Mouse (Mus musculus) regulatory T cell (primary cell): ENCODE results near the gene Kazn.

ENCODE experiments used
- in situ Hi-C: fragments of 300-600 bp; cut with MboI, MseI; formaldehyde crosslinking; loops from one replicate; pipeline ENCODE4 v1.15.1; 2025; ENCODE audit warnings: high pct_unique_total_duplicates

Kazn gene

DNA sequence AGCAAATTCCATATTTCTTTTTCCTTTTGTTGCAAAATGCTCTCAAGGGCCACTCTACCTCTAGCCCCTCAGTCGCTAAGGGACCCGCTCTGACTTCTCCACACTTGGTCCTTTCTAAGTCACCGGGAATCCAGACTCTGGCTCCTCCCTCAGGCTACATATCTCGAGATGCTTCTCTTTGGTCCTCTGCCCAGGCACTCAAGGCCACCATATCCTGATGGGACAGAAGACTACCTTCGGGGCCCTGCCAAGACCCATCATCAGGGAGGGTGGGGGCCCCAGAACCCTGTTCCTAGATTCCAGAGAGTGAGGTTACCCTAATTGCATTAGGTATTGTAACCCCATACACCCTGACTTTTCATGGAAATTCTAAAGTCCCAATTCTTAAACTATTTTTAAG lies 73.8 kb downstream of the Kazn start:
- in situ Hi-C loops, result no loop called here

DNA sequence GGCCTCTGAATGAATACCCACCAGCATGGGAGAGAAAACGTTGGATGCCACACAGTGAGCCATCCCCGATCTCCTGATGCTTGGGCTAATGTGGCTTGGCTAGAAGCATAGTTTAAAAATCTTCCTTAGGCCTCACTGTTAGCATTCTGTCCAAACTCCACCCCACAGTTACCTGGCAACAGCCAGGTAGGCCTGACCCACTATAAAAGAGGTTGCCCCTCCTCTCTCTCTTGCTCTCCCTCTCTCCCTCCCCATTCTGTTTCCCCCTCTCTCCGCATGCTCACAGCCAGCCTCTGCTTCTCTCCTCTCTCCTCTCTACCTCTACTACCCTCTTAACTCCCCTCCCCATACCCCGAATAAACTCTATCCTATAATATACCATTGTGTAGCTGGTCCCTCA lies 74.8 kb downstream of the Kazn start:
- in situ Hi-C loops, result no loop called here

DNA sequence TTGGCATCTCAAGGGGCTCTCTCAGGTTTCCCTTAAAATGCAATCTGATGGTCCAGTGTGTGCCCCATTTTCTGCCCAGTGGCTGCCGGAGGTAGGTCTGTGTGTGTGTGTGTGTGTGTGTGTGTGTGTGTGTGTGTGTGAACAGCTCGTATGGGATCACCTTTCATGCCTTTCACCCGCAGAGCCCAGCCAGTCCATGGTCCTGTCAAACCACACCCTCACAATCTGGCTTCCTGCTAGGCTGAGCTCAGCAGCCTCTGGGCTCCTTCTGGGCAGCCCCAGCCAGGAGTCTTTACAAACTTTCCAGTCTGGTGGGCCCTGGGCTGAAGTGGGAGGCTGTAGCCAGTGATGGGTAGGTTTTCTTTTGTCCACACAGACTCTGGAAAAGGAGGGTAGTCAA lies 75.3 kb downstream of the Kazn start:
- in situ Hi-C loops, result no loop called here

DNA sequence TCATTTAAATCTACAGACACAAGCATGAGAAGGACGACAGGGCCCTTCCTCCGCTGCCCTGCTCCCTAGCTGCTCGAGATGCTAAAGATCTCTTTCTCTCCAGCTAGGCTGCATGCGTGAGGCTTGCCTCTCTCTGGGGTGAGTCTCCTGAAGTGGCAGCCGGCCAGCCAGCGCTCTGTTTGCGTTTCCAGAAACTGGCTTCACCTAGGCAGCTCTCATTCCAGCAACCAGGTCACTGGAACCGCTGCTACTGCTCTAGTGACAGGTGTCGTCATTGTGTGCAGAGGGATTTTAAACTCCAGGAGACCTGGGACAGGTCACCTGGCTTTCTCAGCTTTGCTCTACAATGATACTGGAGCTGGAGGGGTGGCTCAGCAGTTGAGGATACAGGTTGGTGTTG lies 76.5 kb downstream of the Kazn start:
- in situ Hi-C loops, result no loop called here

DNA sequence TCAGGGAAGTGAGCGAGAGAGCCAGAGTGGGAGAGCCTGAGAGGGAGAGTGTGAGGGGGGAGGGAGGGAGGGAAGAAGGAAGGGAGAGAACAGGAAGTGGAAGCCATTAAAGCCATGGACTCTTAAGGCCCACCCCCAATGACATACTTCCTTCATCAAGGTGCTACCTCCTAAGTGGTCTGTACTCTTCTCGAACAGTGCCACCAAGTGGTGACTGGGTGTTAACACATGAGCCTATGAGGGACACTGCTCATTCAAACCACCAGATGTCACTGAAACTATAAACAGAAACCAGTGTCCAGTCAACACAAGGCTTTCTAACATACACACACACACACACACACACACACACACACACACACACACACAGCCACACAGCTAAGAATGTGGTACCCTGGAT lies 77.1 kb downstream of the Kazn start:
- in situ Hi-C loops, result no loop called here

DNA sequence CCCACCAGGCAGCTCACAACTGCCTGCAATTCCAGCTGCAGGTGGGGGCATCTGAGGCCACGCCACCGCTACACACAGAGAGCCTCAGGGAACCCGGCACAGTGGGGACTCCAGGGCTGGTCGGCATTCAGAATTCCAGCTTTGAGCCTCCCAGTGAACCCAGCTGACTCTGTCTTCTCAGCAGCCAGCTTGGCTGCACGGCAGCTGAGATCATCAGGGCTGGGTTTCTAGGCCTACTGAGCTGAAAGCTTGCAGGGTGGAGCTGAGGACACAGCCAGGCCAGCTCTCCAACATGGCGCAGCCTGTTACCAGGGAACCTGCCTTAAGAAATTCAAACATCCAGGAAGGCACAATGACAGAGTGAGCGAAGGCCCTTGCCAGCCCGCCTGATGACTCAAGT lies 79.2 kb downstream of the Kazn start:
- in situ Hi-C loops, result no loop called here

DNA sequence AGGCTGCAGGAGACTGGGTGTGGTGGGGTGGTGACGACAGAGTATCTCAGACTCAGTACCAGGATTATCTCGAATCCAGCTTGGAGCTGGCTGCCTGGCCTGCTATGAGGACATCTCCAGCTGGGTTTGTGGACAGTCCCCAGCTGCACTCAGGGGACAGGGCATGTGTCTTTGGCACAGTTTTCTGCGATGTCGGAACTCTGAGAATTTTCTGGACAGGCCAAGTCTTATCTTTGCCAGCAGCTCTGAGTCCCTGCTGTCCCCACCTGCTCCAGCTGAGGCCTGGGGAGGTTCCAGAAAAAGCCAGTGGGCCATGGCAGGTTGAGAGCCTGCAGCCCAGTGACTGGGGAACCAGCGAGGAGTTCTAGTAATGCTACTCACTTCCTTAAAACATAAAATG lies 82.7 kb downstream of the Kazn start:
- in situ Hi-C loops, result loop anchor here (5.0 kb wide), 2 partner anchors 101 to 861 kb away; no protein-coding TSS in a partner anchor

DNA sequence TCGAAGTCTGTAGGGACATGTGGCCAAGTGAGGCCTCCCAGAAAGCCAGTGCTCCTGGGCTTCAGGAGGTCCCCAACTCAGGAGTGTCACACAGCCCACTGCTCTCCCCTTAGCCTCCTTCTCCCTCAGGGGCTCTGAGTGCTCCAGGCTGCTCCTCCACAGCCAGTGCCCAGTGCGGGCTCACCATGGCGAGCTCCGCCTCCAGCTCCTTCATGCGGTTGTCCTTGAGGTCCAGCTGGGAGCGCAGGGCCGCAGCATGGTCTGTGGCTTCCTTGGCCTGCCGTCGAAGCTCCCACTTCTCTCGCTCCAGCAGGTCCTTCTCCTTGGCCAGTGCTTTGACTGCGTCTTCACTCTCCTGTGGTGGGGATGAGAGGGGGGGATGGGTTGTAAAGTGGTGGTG lies 85.0 kb downstream of the Kazn start:
- in situ Hi-C loops, result no loop called here

DNA sequence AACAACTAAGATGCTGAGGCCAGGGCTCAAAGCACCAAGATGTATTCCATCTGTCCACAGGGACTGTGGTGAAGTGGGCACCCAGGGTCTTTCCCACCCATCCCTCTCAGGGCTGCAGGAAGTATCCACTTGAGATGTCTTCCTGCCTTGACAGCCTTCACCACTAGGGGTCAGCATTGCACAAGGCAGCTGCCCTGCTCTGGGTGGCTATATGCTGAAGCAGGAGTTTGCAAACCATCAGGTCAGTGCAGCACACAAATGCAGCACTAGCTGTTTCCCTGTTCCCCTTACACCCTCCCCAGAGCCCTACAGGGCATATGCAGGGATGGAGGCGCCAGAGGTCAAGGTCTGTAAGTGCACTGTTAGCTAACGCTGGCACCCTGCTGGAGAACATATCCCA lies 85.7 kb downstream of the Kazn start:
- in situ Hi-C loops, result no loop called here

DNA sequence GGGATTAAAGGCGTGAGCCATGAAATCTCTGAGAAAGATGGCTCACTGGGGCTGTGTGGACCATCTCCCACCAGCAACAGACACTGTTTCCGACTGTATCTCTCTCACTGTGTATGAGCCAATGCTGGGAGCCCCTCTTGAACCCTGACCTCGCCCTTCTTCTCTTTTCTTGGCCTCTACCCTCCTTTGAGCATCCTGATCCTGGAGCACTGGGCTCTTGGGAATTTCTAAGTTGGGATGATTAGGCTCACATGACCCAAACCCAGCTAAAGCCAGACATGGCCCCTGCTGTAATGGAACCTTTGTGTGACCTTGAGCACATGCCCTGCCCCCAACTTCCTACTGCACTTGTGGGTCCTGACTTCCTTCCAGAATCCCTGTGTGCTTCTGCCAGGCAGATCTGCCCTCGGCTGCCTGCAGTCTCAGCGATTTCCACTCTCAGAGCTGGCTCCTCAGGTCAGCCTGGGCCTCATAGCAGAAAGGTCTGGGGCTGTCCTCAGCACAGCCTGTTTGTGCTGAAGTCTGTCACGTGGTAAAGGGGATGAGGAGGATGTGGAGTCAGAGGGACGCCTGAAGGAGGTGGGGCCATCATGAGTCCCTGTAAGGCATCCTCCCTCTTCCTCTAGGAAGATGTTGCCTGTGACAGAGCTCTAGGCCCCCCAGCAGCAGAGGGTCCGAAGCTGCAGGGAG lies 86.3 kb downstream of the Kazn start:
- in situ Hi-C loops, result no loop called here

DNA sequence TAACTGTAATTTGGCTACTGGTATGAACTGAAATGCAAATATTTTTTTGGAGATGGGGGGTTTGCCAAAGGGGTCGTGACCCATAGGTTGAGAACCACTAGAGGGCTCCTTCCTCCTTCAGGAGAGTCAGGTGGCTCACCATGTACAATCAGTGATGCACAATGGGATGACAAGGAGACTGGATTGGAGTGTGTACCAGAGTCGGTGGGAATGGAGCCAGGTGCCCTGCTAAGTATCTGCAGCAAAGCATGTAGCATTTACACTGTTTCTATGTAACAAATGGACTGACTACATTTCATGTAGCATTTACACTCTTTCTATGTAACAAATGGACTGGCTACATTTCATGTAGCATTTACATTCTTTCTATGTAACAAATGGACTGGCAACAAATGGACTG lies 89.1 kb downstream of the Kazn start:
- in situ Hi-C loops, result no loop called here

DNA sequence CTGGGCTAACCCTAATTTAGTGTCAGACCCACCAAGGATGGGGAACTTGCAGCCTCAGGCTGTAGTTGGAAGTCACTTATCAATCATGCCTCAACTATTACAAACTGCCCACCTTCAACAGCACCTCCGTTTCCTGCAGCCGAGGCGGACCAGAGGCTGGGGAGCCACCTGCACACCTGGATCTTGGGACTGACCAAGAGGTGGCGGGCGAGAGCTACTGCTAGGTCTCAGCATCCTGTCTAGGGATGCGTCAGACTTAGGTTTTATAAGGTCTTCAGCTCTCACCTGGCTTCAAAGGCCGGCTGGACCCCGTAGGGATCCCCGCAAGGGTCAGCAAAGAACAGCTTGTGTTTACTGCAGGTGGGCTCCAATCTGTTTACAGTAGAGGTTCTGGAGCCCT lies 90.0 kb downstream of the Kazn start:
- in situ Hi-C loops, result no loop called here

DNA sequence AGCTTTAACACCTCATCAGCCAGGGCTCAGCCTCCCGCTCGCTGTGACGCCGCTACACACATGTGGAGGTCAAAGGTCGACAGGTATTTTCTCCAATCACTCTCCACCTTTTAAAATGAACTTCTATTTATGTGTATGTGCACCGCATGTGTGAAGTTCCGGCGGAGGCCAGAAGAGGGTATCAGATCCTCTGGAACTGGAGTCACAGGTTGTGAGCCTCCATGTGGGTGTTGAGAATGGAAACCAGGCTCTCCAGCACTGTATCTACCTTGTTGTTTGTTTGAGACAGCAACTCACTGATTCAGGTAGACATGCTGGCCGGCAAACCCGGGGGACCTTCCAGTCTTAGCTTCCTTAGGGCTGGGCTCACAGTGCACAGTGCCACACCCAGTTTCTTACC lies 91.5 kb downstream of the Kazn start:
- in situ Hi-C loops, result no loop called here

DNA sequence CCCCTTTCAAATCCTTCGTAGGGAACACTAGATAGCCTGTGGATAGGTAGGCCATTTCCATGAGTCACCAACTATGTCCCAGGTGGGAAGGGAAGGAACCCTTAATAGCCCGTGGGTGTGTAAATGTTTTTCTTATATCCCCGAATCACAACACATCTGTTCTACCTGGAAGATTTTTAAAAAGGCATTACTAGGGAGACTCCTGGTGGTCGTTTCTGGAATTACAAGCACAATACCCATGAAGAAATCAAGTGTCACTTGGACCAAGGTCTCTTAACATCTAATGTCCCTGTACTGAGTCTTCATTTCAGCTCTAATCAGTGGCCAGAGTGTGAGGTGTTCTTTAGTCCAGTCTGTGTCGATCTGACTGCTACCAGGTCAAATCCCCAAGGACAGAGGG lies 95.1 kb downstream of the Kazn start:
- in situ Hi-C loops, result loop anchor here (5.0 kb wide), 1 partner anchor 137 kb away; no protein-coding TSS in a partner anchor

DNA sequence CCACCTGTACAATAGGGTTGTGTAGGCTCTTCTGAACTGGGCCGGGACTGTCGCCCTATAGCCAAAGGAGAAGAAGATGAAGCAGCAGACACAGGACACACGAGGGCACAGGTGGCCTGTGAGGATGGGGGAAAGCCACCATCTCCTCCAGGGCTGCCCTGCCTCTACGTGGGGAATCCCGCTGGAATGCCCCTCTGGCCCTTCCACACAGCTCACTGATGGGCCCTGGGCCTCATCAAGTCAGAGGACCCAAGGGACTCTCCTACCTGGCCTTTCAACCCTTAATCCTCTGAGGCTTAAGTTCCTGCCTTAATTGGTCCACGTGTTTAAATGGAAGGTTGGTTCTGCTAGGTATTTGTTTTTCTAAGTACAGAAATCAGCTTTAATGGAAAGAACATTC lies 95.9 kb downstream of the Kazn start:
- in situ Hi-C loops, result loop anchor here (5.0 kb wide), 1 partner anchor 136 kb away; no protein-coding TSS in a partner anchor

DNA sequence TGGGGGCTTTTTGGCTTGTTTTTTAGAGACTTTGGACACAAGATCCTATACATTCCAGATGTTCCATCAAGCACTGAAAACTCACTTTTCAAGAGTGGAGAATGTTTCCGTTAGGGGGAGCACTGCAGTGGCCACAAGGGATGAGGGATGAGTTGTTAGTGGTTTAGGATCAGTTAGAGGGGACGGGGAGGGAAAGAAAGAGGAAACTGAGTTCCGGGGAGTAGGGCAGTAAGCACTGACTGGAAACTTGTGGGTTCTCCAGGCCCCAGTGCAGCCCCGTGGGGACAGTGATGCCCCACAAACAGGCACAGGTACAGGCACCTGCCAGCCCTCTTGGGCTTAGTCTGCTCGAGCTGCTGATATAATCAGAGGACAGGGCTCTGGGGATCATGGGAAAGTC lies 99.5 kb downstream of the Kazn start:
- in situ Hi-C loops, result loop anchor here (5.0 to 10.0 kb wide), 2 partner anchors 132 to 815 kb away; no protein-coding TSS in a partner anchor

DNA sequence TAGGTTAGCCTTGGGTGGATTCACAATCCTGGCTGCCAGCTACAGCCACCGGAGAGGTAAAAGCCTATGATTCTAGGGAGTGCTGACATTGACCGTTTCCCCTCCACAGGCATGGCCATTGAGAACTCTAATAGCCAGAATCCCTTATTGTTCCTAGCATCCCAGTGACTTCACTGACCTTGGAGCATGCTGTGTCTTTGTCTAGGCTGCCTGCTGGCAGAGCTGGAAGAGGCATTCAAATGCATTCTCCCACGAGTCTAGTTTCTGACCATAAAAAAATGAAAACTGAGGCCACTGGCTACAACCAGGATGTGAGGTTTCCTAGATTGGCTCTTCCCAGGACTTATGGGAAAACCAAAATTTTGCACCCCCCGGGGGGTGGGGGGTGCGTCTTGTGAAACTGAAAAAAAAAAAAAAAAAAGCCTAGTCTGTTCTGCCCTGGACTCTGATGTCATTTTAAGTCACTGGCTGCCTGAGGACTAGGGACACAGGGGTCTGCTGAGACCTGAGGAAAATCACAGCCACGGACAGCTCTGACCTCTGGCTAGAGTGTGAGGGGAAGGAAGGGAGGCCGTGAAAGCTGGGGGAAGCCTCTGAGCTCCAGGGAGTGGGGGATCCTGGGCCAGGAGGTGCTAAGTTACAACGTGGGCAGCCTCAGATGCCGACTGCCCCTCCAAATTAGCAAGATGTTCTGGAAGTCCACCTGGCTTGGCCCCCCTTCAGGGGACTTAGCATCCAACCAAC lies 100.7 kb downstream of the Kazn start:
- in situ Hi-C loops, result loop anchor here (10.0 kb wide), 1 partner anchor 814 kb away; no protein-coding TSS in a partner anchor

DNA sequence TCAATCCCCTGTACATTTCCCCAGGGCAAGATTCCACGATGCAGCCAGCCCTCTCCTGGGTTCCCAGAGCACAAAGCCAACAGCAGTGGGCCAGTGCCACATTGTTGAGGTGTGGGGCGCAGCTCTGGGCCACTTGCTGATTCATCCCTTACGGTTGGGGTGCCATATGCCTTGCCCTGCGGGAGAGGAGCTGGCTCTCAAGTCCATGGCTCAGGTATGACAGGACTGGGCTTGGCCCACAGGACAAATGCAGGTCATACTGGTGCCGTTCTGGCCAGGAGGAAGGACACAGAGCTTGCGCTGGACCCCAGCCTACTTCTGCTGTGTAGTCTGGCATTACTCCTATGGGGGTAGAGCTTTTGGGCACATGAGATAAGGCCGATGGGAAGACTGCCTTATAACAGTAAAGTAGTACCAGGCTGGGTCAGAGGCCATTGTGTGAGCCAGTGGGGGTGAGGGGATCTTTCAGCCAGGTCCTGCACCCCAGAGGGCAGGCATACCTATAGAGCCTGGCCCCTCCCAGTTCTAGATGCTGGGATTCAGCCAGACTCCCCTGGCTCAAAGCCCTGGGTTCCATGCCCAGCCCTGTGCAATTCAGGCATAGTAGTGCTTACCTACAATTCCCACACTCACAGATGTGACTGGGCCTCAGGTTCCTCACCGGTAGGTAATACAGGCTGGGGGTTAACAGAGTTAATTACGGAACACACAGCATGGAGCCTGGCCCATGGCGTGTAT lies 102.3 kb downstream of the Kazn start:
- in situ Hi-C loops, result loop anchor here (10.0 kb wide), 1 partner anchor 812 kb away; no protein-coding TSS in a partner anchor

DNA sequence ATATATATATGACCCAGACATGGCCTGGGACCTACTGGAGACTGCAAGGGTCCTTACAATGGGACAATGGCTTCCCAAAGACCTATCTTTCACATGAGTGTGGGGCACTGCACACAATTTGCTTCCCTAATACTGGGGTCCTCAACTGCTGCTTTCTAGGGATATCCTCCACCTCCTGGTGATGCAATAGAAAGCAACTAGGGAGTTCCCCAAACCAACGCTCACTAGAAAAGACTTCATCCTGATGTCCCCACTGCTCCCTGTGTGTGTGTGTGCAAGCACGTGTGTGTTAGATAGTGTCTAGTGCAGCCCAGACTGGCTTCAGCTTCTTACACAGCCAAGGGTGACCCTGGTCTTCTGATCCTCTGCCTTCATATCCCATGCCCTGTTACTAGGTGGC lies 103.7 kb downstream of the Kazn start:
- in situ Hi-C loops, result loop anchor here (10.0 kb wide), 1 partner anchor 811 kb away; no protein-coding TSS in a partner anchor

DNA sequence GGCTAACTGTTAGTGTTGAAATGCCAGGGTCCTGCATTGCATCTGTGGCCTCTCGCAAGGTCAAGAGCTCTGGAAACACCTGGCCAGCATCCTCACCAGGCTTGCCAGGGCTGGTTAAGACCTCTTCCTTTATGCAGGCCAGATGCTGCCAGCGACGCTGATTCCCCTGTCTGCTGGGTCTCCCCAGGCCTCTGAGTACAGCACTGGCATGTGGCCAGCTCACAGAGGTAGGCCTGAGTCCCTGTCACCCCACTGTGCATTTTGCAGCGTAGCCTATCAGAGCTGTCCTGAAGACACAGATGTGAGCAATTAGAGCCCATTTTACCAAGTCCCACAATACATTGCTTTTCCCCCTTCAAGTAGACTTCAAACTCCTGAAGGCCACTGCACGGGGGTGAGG lies 109.0 kb downstream of the Kazn start:
- in situ Hi-C loops, result loop anchor here (10.0 kb wide), 1 partner anchor 805 kb away; no protein-coding TSS in a partner anchor

DNA sequence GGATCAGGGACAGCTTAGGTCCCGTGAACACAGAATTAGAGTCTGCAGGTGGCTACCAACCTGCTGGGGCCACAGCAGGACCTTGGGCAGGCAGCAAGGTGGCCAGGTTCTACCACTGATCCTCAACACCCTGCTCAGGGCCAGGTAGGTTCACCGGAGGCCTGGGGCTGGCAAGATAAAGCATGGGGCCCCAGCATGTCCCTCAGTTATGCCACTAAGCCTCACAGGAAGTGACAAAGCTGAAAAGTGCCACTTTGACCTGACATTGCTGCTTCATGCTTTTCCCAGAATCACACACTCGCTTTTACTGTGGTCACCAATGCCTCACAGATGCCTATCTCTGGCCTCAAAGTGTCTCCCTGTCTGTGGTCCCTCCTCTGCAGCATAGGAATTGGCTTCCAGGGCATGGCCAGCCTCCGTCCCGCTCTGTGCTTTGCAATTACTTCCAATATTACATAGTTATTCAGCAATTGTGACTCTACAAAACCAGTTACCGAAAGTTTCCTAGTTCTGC lies 111.9 kb downstream of the Kazn start:
- in situ Hi-C loops, result loop anchor here (10.0 kb wide), 1 partner anchor 1127 kb away; no protein-coding TSS in a partner anchor
